Mouse (Mus musculus): ENCODE measurements at regions not wholly inside any gene's neighbourhood (a gene's known extent, or its start where the extent isn't known, plus 50 kb on each side); places are given as distances from the start of the nearest gene placed in this dataset.

DNA sequence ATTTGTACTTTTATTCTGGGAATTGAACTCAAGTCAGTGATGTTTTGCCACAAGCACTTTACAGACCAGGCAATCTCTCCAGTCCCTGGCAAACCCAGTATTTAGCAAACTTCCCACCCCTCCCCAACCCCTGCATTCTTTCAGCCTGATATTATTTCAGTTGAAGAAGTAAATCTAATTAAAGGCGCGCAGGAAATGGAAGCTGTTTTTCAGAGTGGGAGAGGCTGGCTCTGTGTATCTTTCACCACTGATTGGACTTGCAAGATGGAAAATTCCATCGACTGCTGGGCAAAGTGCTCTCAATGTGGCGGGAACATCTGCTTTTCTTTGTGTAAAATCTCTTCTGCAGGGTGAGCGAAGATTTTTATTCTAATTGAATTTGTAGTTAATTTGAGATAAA, 68.0 kb upstream of the Gm10295 start:
- ATAC-seq (replicated peaks; ENCODE audit: low FRiP score, low TSS enrichment, poor library complexity, severe bottlenecking) = no peak

DNA sequence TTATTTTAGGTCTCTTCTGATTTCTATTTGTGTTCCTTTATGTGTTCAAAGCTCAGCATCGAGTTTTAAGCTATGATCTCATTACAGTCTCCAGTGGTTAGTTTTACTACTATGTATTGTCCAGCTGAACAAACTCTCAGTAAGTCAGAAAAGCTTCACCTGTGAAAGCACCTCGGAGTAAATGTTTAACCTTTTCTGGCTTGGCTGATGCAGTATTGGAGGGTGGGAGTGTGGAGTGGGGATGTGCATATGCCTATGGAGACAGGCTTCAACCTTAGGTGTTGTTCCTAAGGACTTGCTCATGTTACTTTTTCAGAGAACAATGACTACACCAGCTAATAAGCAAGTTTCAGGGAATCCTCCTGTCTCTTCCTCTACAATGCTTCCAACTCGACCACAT, 67.6 kb upstream of the Gm10295 start:
- no peak for ATAC-seq (replicated peaks; ENCODE audit: low FRiP score, low TSS enrichment, poor library complexity, severe bottlenecking)

DNA sequence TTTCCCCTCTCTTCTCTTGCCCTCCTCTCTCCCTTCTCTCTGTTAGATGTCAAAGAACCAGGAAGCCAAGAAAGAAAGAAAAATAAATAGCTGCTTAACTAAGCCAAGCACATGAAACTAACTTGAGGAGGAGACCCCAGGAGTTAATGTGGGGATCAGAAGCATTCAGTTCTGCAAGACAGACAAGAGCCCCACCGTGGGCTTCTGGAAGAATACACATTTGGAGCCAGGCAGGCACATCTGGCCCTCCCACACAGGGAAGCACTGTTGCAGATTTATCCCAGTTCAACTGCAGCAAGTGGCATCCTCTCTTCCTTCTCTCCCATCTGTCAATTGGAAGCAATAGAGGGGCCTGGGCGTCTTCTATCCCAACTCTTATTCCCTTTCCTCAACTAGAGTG, 63.5 kb upstream of the Gm10295 start:
- ATAC-seq (replicated peaks; ENCODE audit: low FRiP score, low TSS enrichment, poor library complexity, severe bottlenecking) = no peak

DNA sequence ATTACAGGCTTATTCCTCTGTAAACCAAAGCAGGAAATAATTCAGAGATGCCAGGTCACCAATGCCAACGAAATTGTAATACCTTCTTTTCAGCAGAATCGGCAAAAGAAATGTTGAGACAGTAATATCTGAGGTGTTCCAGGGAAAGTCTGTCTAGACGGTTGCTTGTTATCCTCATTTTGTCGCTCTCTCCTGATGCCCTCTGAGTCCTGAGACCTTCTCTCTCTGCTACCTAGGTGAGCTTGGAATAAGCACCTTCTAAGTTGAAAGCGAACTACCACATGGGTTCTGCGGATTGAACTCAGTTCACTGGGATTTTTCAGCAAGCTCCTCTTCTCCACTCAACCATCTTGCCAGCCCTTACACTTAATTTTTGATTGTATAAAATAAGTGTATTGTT, 61.8 kb upstream of the Gm10295 start:
- ATAC-seq (replicated peaks; ENCODE audit: low FRiP score, low TSS enrichment, poor library complexity, severe bottlenecking) = no peak

DNA sequence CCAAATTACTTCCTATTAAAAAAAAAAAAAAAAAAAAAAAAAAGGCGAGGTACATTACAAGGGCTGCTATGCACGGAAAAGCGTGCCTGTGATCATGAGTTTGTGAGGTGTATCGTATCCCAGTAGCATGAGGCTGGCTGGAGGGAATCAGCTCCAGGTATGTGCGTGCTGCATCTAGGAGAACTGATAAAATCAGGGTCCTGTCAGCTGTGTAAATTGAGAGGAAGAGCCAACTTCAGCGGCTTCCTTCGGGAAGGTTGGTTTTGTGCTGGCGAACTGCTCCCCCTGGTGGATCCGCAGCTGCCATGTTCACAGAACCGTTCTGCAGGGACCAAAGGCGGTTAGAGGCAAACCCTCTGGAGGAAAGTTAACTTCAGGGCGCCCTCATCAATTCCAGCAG, 60.8 kb upstream of the Gm10295 start:
- peak; percentile 87 for ATAC-seq (replicated peaks; ENCODE audit: low FRiP score, low TSS enrichment, poor library complexity, severe bottlenecking)

DNA sequence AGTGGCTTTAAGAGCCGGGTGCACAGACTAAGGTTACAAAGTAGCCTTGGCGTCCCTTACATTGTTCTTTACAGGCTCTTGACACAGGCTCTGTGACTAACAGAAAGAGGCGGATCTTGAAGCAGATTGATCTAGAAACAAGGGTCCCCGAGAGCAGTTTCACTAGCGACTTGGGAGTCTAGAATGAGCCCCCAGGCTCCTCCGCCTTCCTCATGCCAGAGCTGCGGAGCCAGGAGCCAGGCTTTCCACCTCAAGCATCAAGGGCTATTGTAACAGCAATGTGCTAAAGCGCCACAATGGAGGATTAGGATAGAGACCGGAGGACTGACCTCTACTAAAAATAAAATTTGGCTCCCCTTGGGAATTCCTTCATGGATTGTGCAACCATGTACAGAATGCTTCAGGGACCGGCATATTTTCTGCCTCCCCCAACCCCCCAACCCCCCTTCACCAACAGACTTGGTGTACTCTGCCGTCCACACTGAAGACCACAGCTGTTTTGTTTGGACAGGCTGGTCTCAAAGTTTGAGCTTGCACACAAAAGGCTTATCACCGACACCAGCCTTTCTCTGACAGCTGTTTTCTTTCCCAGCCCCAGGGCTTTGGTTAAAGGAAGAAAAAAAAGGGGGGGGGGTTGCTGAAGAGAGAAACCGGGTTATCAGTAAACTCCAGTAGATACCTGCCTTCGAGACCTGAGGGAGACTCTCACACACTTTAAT, 60.2 kb upstream of the Gm10295 start:
- peak; percentile 73 for ATAC-seq (replicated peaks; ENCODE audit: low FRiP score, low TSS enrichment, poor library complexity, severe bottlenecking)

DNA sequence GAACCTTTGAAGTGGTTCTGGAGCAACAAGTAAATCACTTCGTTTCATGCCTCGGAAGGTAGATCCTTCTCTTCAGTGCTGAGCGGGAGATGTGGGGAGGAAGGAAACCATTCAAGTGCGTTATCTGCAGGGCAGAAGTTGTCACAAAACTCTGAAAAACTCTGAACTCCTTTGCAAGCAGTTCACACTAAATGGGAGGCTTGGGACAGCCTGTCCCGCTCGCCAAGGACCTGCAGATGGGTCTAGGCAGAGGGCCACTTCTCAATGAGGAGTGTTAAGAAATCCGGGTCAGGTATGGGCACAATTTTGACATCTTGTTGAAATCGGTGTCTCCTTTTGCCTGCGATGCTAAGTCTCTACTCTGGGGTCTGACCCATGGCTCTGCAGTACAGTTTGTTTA, 58.6 kb upstream of the Gm10295 start:
- ATAC-seq (replicated peaks; ENCODE audit: low FRiP score, low TSS enrichment, poor library complexity, severe bottlenecking) = no peak

DNA sequence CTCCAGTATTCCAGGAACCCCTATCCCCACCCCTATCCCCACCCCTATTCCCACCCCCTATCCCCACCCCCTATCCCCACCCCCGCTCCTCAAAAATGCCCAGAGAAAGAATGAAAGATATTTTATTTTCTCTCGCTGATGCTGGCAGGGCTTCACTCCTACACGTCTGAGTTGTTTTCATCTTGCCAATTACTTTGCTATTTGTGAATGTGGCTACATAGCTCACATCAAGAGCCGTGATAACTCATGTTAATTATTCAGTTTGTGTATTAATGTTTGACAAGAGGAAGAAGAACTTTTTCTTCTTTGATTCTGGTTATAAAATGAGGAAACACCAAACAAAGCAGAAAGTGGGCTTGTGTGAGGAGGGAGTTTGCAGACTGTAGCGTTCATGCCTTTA, 57.8 kb upstream of the Gm10295 start:
- no peak for ATAC-seq (replicated peaks; ENCODE audit: low FRiP score, low TSS enrichment, poor library complexity, severe bottlenecking)

DNA sequence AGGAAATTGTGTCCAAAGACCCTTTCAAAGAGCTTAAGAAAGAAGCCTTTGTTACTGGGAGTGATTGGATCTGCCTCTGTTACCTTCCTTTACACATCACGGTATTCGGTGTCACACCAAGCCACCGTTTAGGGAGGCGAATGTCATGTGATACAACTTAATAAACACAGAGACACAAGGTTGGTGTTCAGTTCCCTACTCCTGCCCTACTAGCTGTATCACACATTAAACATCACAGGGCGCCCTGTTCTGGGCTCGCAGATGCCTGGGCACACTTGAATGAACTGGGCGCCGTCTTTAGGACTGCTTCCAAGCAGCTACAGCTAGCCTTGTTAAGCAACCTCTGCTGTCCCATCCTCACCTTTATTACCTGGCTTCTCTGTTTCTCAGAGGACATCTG, 55.0 kb upstream of the Gm10295 start:
- ATAC-seq (replicated peaks; ENCODE audit: low FRiP score, low TSS enrichment, poor library complexity, severe bottlenecking) = no peak

All from megakaryocyte-erythroid progenitor cell, adult 5-6 weeks (primary cell).